Mouse (Mus musculus): ENCODE measurements at regions not wholly inside any gene's neighbourhood (a gene's known extent, or its start where the extent isn't known, plus 50 kb on each side); places are given as distances from the start of the nearest gene placed in this dataset.

GRCm38 (mm10) chr4:22302262-22302661, 55.1 kb upstream of the Fbxl4 start:
- H3K27ac ChIP-seq (ENCODE audit: control insufficient read depth, low read depth, low read length) = no peak overlapping the region
- no peak overlapping the region for H3K9ac ChIP-seq (ENCODE audit: control insufficient read depth, low read depth, low read length, poor library complexity, severe bottlenecking)
- no peak overlapping the region for H3K4me3 ChIP-seq (ENCODE audit: control insufficient read depth in 1 of 2, insufficient read depth in 1 of 2, low read depth in 2 of 2, low read length in 2 of 2)
- H3K36me3 ChIP-seq (ENCODE audit: control insufficient read depth in 1 of 2, insufficient read depth in 2 of 2, low read length in 2 of 2) = no peaks in the 10 kb centered on the region
- no peak for TF ChIP-seq UBTF (IDR thresholded peaks at IDR 0.05; ENCODE audit: borderline replicate concordance, insufficient read depth, low read depth, low read length)
- TF ChIP-seq MEF2A (IDR thresholded peaks at IDR 0.05; ENCODE audit: extremely low read depth, insufficient replicate concordance, low read depth, low read length, poor library complexity, severe bottlenecking) = no peak
- no peak for TF ChIP-seq MAFK (IDR thresholded peaks at IDR 0.05; ENCODE audit: borderline replicate concordance, low read depth, low read length)
- no peak for TF ChIP-seq ZMIZ1 (IDR thresholded peaks at IDR 0.05; ENCODE audit: low read depth, low read length)
- no peak for TF ChIP-seq MAX (IDR thresholded peaks at IDR 0.05; ENCODE audit: low read length)
- TF ChIP-seq POLR2AphosphoS2 (IDR thresholded peaks at IDR 0.05; ENCODE audit: low read length) = no peak
- no peak for TF ChIP-seq ZNF384 (IDR thresholded peaks at IDR 0.05; ENCODE audit: low read depth, low read length)
- TF ChIP-seq BHLHE40 (IDR thresholded peaks at IDR 0.05; ENCODE audit: borderline replicate concordance, low read depth, low read length) = no peak
- TF ChIP-seq ZKSCAN1 (IDR thresholded peaks at IDR 0.05; ENCODE audit: low read depth, low read length) = no peak
- TF ChIP-seq POLR2A (IDR thresholded peaks at IDR 0.05; ENCODE audit: control insufficient read depth in 1 of 2, insufficient read depth in 1 of 2, low read depth in 1 of 2, low read length in 2 of 2, poor library complexity in 1 of 2) = no peak
- TF ChIP-seq SMC3 (IDR thresholded peaks at IDR 0.05; ENCODE audit: low read depth, low read length) = no peak
- TF ChIP-seq GATA1 (IDR thresholded peaks at IDR 0.05; ENCODE audit: low read depth, low read length) = no peak
- TF ChIP-seq SIN3A (IDR thresholded peaks at IDR 0.05; ENCODE audit: low read length) = no peak
- TF ChIP-seq HCFC1 (IDR thresholded peaks at IDR 0.05; ENCODE audit: low read depth, low read length) = no peak
- no peak for TF ChIP-seq ELF1 (IDR thresholded peaks at IDR 0.05; ENCODE audit: low read depth, low read length)
- no peak for DNase-seq (ENCODE audit: low read depth, low spot score)
- H3K79me2 ChIP-seq (ENCODE audit: control insufficient read depth, insufficient read depth, low read length, poor library complexity) = no peaks in the 10 kb centered on the region
- H3K9me3 ChIP-seq (replicated peaks; ENCODE audit: insufficient read depth, low read length) = no peaks in the 10 kb centered on the region
- no peaks in the 10 kb centered on the region for H3K27me3 ChIP-seq (ENCODE audit: control insufficient read depth in 1 of 2, insufficient read depth in 2 of 2, low read length in 2 of 2)
- H3K4me1 ChIP-seq (ENCODE audit: control insufficient read depth in 1 of 2, insufficient read depth in 2 of 2, low read length in 2 of 2) = no peaks in the 10 kb centered on the region

Measured in MEL (cell line).